In genomic region chr16:20702522-20702893, GRCm38 (mm10) we compare ENCODE assay signal across 8 mouse cellular contexts. TPM values are rescaled to one million over a fixed set of nuclear protein-coding genes. Genes with fewer than 3 reads are reported as not detected.
DNase-seq lines count a peak whose midpoint lies in the region; ATAC-seq and TF ChIP-seq lines count a peak whose summit lies in the region.

No protein-coding gene starts in this region.

- H3K4me3 ChIP-seq in G1E (ENCODE audit: low read depth, low read length), result peak overlapping the region; percentile 42; the same call in 1 of the 2 replicates
- no peak overlapping the region for H3K4me3 ChIP-seq in intestine, embryonic 14.5 days (ENCODE audit: low read depth, low read length)
- H3K4me3 ChIP-seq in liver, embryonic 13.5 days (replicated peaks), result peak overlapping the region; percentile 11; the same call in 1 of the 2 replicates
- H3K4me3 ChIP-seq in neural tube, embryonic 11.5 days (ENCODE audit: low read depth, low read length), result no peak overlapping the region

- TF ChIP-seq CTCF in G1E (IDR thresholded peaks at IDR 0.05; ENCODE audit: low read depth, low read length), result peak; percentile 83

- peak overlapping the region; percentile 7; the same call in 1 of the 2 replicates for H3K9ac ChIP-seq in intestine, embryonic 14.5 days (ENCODE audit: low read length)
- H3K9ac ChIP-seq in liver, embryonic 13.5 days, result peak overlapping the region; percentile 66
- H3K9ac ChIP-seq in neural tube, embryonic 11.5 days (ENCODE audit: low read length), result no peak overlapping the region

- 14% methylated on average over 8 of the region's 8 CpGs for WGBS in intestine, embryonic 14.5 days
- 9% methylated on average over 8 of the region's 8 CpGs for WGBS in liver, embryonic 13.5 days (ENCODE audit: insufficient replicate concordance)
- 11% methylated on average over 8 of the region's 8 CpGs for WGBS in neural tube, embryonic 11.5 days

- H3K4me1 ChIP-seq in G1E (ENCODE audit: insufficient read depth, low read depth, low read length), result peaks cover 70% of the 10 kb centered on the region
- H3K4me1 ChIP-seq in intestine, embryonic 14.5 days (replicated peaks; ENCODE audit: control insufficient read depth, insufficient read depth, low read length), result peaks cover 15% of the 10 kb centered on the region
- H3K4me1 ChIP-seq in liver, embryonic 13.5 days (replicated peaks), result peaks cover 64% of the 10 kb centered on the region
- peaks cover 11% of the 10 kb centered on the region for H3K4me1 ChIP-seq in neural tube, embryonic 11.5 days (ENCODE audit: control insufficient read depth, insufficient read depth, low read length)

- no peaks in the 10 kb centered on the region for H3K27me3 ChIP-seq in G1E (ENCODE audit: insufficient read depth, low read length)
- H3K27me3 ChIP-seq in intestine, embryonic 14.5 days (replicated peaks; ENCODE audit: control insufficient read depth, insufficient read depth, low read length), result no peaks in the 10 kb centered on the region
- peaks cover 17% of the 10 kb centered on the region for H3K27me3 ChIP-seq in liver, embryonic 13.5 days
- H3K27me3 ChIP-seq in neural tube, embryonic 11.5 days (ENCODE audit: control insufficient read depth, insufficient read depth, low read length), result no peaks in the 10 kb centered on the region

- DNase-seq in 416B (ENCODE audit: low read depth) (peak; percentile 74), G1E (ENCODE audit: low spot score) (peak; percentile 79)
- peak; percentile 82 to 83 for DNase-seq in cerebellum, postnatal 10 days
- peak; percentile 76 to 79 for DNase-seq in frontal cortex, postnatal 10 days (ENCODE audit: low spot score in 2 of 2)
- peak; percentile 81 for DNase-seq in intestine, embryonic 14.5 days (ENCODE audit: low spot score)
- DNase-seq in liver, embryonic 13.5 days, result peak; percentile 80
- peak; percentile 78 for DNase-seq in neural tube, embryonic 11.5 days (ENCODE audit: low spot score)
- DNase-seq in urinary bladder, postnatal 4 days (ENCODE audit: low spot score in 2 of 2), result peak; percentile 77 to 80

- H3K27ac ChIP-seq in intestine, embryonic 14.5 days (ENCODE audit: low read depth), result no peak overlapping the region
- peak overlapping the region; percentile 92 for H3K27ac ChIP-seq in liver, embryonic 13.5 days
- H3K27ac ChIP-seq in neural tube, embryonic 11.5 days (ENCODE audit: low read depth, low read length), result no peak overlapping the region

- H3K36me3 ChIP-seq in G1E (replicated peaks), result peaks cover 78% of the 10 kb centered on the region
- peaks cover 34% of the 10 kb centered on the region for H3K36me3 ChIP-seq in intestine, embryonic 14.5 days (ENCODE audit: control insufficient read depth, insufficient read depth, low read length)
- H3K36me3 ChIP-seq in liver, embryonic 13.5 days, result peaks cover 16% of the 10 kb centered on the region
- peaks cover 7% of the 10 kb centered on the region; the same call in 1 of the 2 replicates for H3K36me3 ChIP-seq in neural tube, embryonic 11.5 days (ENCODE audit: control insufficient read depth, insufficient read depth, low read length)

- H3K4me2 ChIP-seq in intestine, embryonic 14.5 days (ENCODE audit: low read length), result no peak overlapping the region
- peak overlapping the region; percentile 63 for H3K4me2 ChIP-seq in liver, embryonic 13.5 days
- H3K4me2 ChIP-seq in neural tube, embryonic 11.5 days (ENCODE audit: low read depth), result no peak overlapping the region

- peak; percentile 56 for ATAC-seq in G1E (ENCODE audit: extremely low read depth, insufficient number of reproducible peaks, low FRiP score, poor library complexity, severe bottlenecking)
- ATAC-seq in intestine, embryonic 14.5 days (replicated peaks; ENCODE audit: low FRiP score, low TSS enrichment, low read depth), result peak; percentile 68
- ATAC-seq in liver, embryonic 13.5 days (ENCODE audit: low read depth), result peak; percentile 83
- peak; percentile 74 for ATAC-seq in neural tube, embryonic 11.5 days (ENCODE audit: insufficient read depth, low FRiP score, low TSS enrichment)

- no peaks in the 10 kb centered on the region for H3K9me3 ChIP-seq in G1E (replicated peaks)
- no peaks in the 10 kb centered on the region for H3K9me3 ChIP-seq in intestine, embryonic 14.5 days (ENCODE audit: control insufficient read depth, low read length)
- H3K9me3 ChIP-seq in liver, embryonic 13.5 days (replicated peaks), result no peaks in the 10 kb centered on the region
- H3K9me3 ChIP-seq in neural tube, embryonic 11.5 days (ENCODE audit: control insufficient read depth, low read length), result no peaks in the 10 kb centered on the region

RNA-seq across cellular contexts. Expression of gene Fam131a, which starts 9.5 kb away (rescaled TPM):
- 3.1 and 3.9 TPM in 2 replicates for total RNA-seq in G1E (2014; fragmentation: Nextera tagmentation)
- 1.2 and 2.6 TPM in 2 replicates for total RNA-seq in G1E (2017)
- 9.5 and 10.1 TPM in 2 replicates for polyA plus RNA-seq in G1E (2012)
- polyA plus RNA-seq in intestine, embryonic 14.5 days (2014; fragmentation: Nextera tagmentation; extraction: Ambion mirVana), result 8.7 and 9.1 TPM in 2 replicates
- 1.0 TPM in 2 replicates for polyA plus RNA-seq in liver, embryonic 13.5 days (2015; fragmentation: Nextera tagmentation; extraction: Ambion mirVana)
- 11.6 and 17.8 TPM in 2 replicates for polyA plus RNA-seq in neural tube, embryonic 11.5 days (2014; fragmentation: Nextera tagmentation; extraction: Ambion mirVana)

RNA-seq across cellular contexts. Expression of gene Polr2h, which starts 15.0 kb away (rescaled TPM):
- total RNA-seq in G1E (2014; fragmentation: Nextera tagmentation) (17.5 and 22.7 TPM in 2 replicates), G1E (2017) (95.7 and 97.6 TPM in 2 replicates)
- polyA plus RNA-seq in G1E (2012), result 3.3 and 6.1 TPM in 2 replicates
- polyA plus RNA-seq in intestine, embryonic 14.5 days (2014; fragmentation: Nextera tagmentation; extraction: Ambion mirVana), result 125 and 133 TPM in 2 replicates
- polyA plus RNA-seq in liver, embryonic 13.5 days (2015; fragmentation: Nextera tagmentation; extraction: Ambion mirVana), result 59.1 and 64.7 TPM in 2 replicates
- polyA plus RNA-seq in neural tube, embryonic 11.5 days (2014; fragmentation: Nextera tagmentation; extraction: Ambion mirVana), result 121 and 125 TPM in 2 replicates

RNA-seq across cellular contexts. Expression of gene Clcn2, which starts 15.0 kb away (rescaled TPM):
- total RNA-seq in G1E (2014; fragmentation: Nextera tagmentation) (25.8 and 26.7 TPM in 2 replicates), G1E (2017) (16.4 and 23.3 TPM in 2 replicates)
- polyA plus RNA-seq in G1E (2012), result 32.6 and 55.5 TPM in 2 replicates
- polyA plus RNA-seq in intestine, embryonic 14.5 days (2014; fragmentation: Nextera tagmentation; extraction: Ambion mirVana), result 15.1 and 15.9 TPM in 2 replicates
- polyA plus RNA-seq in liver, embryonic 13.5 days (2015; fragmentation: Nextera tagmentation; extraction: Ambion mirVana), result 7.4 and 7.6 TPM in 2 replicates
- 22.0 and 26.4 TPM in 2 replicates for polyA plus RNA-seq in neural tube, embryonic 11.5 days (2014; fragmentation: Nextera tagmentation; extraction: Ambion mirVana)

RNA-seq across cellular contexts. Expression of gene Chrd, which starts 30.4 kb away (rescaled TPM):
- total RNA-seq in G1E (2014; fragmentation: Nextera tagmentation), result not detected in 2 replicates
- total RNA-seq in G1E (2017), result 0.05 and 0.06 TPM in 2 replicates
- polyA plus RNA-seq in G1E (2012), result not detected in 2 replicates
- polyA plus RNA-seq in intestine, embryonic 14.5 days (2014; fragmentation: Nextera tagmentation; extraction: Ambion mirVana), result 3.7 and 4.2 TPM in 2 replicates
- 0.31 and 0.38 TPM in 2 replicates for polyA plus RNA-seq in liver, embryonic 13.5 days (2015; fragmentation: Nextera tagmentation; extraction: Ambion mirVana)
- 3.7 and 5.2 TPM in 2 replicates for polyA plus RNA-seq in neural tube, embryonic 11.5 days (2014; fragmentation: Nextera tagmentation; extraction: Ambion mirVana)

RNA-seq across cellular contexts. Expression of gene Thpo, which starts 31.8 kb away (rescaled TPM):
- total RNA-seq in G1E (2014; fragmentation: Nextera tagmentation) (not detected in 2 replicates), G1E (2017) (not detected in 2 replicates)
- polyA plus RNA-seq in G1E (2012), result not detected in 2 replicates
- polyA plus RNA-seq in intestine, embryonic 14.5 days (2014; fragmentation: Nextera tagmentation; extraction: Ambion mirVana), result 1.2 and 1.6 TPM in 2 replicates
- polyA plus RNA-seq in liver, embryonic 13.5 days (2015; fragmentation: Nextera tagmentation; extraction: Ambion mirVana), result 3.2 and 4.0 TPM in 2 replicates
- 0.55 and 1.0 TPM in 2 replicates for polyA plus RNA-seq in neural tube, embryonic 11.5 days (2014; fragmentation: Nextera tagmentation; extraction: Ambion mirVana)

Comparison
In these comparisons a context has a peak if more than half of its experiments do, and no peak if none do; other contexts are left out.
1. H3K4me3 ChIP-seq: peak in G1E (single experiment) and liver, embryonic 13.5 days (single experiment); none in intestine, embryonic 14.5 days (single experiment) and neural tube, embryonic 11.5 days (single experiment).
2. Peak in every context shown above with its lines, with median percentiles within 50 percentile points of each other: DNase-seq and ATAC-seq.